Mouse (Mus musculus) retina, embryonic 14.5 days (tissue): ENCODE results near the gene Tbccd1.
A peak's percentile ranks its signal among the peaks of the same experiment; 100 is the strongest.

Source experiments
- DNase-seq: peaks from one replicate; pipeline ENCODE4 v3.0.0-alpha.2; 2015; ENCODE audit warnings: low spot score

The Tbccd1 gene

DNA sequence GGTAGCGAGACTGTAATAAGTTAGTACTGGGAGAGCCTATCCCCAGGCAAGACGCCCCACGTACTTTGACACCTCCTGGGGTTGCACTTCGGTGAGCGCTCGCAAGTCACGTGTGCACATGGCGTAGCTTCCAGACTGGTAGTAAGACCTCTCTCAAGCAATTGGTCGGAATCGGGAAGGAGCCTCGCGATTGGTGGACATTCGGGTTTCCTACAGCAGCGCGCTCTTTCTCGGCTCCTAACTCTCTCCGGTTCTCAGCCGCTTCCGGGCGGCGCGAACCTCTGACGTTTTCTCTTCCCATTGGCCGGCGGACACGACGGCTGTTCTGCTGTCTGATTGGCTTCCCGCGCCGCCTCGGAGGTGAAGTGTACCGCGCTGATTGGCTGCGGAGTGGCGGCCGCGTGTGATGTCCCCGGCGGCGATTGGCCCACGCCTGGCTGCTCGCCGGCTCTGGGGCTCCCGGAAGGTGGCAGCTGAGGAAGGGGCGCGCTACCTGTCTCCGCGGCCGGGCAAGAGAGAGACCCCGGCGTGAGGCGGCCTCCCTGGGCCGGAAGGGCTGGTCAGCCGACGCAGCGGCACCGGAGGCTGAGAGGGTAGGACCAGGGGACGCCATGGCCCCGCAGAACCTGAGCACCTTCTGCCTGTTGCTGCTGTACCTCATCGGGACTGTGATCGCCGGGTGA is at the start of gene Tbccd1, which contains the start of gene Dnajb11:
TSS of gene Tbccd1 (minus strand) at position 239 of the 683 bp plus-strand sequence.
TSS of gene Dnajb11 (plus strand) at position 415 of the 683 bp plus-strand sequence.
- peak; percentile 99 for DNase-seq

DNA sequence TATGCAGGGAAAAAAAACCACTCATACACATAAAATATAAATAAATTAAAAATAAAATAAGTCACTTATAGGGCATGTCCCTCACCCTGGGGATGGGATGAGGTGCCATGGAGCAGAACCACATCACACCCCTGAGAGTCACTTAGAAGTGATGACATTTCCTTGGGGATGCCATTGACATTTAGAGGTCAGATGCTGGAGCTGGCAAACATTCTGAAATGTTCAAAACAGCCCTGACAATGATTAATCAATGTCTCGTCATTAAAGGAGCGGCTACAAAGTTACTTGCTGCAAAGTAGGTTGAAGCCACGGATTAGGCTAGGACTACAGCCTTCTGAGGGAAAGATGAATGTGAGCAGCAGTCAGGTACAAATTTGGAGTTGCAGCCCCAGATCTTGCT is 43.9 kb upstream of the Tbccd1 start:
- DNase-seq, result no peak

DNA sequence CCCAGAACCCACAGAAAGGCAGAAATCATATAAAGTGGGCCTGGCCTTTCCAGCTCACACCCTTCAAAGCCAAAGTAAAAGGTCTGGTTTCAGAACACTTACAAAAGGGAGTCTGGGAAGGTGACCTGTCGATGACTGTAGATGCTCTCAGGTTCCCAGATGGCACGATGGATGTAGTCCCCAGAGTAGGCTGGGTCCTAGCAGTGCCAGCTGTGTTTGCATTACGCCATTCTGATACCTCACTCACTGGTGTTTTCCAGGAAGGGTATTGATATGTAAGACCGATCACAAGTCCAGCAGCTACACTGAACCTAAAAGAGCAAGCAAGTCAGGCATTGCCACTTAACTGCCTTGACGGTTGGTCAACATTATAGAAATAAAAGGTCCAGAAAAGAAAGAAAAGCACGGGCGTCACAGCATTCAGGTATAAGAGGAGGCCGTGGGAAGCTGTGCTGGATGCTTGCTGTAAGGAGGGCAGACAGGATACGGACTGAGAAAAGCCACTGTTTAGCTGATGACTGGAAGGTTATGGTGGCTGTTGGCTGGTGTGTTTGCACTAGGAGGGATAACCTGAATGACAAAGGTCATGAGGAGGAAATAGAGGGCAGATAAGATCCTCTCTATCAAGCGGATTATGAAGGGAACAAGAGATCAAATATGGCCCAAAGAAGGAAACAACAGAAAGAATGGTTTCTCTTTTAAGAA is 42.5 kb upstream of the Tbccd1 start:
- no peak for DNase-seq

DNA sequence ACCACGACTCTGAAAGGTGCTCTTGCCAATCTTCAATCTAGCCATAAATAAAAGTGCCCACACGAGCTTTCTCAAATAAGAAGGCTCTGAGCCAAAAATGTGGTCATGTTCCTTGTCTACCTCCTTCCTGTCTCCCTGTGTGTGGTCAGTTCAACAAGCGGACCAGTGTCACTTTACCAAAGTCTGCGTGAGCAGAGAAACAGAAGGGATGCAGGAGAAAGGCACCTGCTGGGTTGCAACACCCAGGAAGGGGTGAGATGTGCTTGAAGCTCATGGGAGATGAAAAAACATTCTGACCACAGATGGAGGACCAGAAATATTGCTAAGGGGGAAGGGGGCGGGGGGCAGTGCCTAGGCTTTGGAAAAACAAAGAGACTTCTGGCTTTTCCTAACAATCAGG is 41.9 kb upstream of the Tbccd1 start:
- no peak for DNase-seq

DNA sequence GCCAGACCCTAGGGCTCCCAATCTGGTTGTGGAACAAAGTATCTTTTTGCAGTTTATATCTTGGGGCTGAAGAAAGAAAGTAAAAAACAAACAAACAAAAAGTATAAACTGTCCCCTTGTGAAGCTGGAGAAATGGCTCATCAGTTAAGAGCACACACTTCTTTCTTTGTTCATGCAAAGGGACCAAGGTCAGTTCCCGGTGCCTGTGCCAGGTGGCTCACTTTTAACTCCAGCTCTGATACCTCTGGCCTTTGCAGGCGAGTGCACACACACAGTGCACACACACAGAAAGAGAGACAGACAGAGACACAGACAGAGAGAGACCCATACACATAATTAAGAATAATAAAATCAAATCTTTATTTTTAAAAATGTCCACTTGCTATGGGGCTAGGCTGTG is 39.1 kb upstream of the Tbccd1 start:
- DNase-seq, result no peak

DNA sequence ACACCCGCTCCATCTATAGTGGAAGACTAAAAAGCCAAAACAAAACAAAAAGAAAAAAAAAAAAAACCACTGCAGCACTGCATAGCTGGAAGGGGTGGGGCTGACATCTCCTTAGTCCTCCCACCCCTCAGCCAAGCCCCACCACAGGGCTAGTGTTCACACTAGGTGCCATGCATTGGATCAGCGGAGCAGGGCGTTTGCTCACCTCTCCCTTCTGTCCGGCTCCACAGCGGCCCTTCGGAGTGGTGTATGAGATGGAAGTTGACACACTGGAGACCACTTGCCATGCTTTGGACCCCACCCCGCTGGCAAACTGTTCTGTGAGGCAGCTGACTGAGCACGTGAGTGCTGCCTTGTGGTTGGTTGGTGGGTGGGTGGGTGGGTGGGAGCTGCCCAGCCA is 36.6 kb upstream of the Tbccd1 start:
- DNase-seq, result no peak

DNA sequence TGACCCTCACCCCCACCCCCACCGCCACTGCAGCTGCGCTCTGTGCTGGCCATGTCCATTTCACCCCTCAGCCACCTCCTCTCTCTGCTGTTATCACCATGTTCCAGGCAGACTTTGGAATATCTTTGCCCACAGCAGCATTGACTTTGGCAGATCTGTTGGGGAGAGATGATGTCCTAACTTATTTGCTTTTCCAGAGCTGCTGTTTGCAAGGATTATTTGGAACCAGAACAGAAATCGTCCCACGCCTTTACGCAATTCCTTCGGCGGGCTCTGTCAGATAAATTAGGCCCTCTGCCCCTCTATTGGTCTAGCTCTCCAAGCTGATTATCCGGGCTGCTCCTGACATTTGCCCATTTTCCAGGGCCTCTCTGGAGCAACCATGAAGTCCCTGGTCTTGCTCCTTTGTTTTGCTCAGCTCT is 34.3 kb upstream of the Tbccd1 start:
- DNase-seq, result no peak

DNA sequence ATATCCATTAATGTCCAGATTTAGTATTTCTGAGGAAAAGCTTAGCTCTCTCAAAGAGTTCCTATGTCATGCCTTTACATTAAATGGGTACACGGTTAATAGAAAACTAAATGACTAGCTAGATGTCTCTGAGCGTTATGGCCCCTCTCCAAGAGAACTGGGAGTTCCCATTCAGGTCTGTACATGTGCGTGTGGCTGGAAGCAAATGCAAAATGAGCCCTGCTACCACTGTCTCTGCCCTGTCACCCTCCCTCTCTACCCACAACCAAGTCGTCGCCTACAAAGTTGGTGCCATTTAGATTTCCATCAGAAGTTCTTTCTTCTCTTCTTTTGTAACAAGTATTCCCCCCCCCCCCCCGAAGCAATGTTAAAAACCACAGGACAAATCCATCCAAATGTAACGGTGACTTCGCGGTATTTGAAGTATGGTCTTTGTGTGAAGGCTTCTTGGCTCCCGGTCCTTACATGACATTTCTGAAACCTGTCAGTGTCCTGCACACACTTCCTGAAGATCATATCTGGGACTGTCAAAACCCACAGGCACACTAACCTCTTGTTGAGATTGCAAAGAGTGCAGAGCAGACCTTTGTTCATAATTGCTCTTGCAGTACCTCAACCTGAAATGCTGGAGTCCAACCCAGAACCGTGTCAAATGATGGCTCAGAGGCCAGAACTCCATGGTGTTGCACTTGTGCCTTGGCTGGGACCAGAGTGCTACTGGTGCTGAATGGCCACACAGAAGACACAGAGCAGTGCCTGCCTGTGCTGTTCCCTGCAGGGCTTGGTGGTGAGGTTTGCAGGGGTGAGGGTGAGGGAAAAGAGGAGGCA is 33.4 kb upstream of the Tbccd1 start, which contains the start of gene Ahsg:
TSS of gene Ahsg (plus strand) at position 595 of the 828 bp plus-strand sequence.
- no peak for DNase-seq

DNA sequence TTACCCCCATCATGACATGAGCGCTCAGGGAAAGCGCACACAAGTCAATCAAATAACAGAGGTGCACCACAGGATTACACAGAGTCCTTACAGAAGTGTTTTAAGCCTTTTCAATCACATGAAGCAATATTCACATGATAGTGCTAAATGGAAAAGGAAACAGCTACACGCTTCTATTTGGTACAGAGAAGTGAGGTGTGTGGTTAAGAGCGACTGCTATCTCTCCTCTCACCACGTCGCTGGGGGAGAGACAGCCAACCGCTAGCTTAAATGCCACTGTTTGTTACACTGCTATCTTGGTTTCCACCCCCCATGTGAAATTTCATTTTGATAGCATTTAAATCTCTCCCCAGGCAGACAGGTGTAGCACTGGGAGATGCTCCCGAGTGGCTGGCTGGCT is 32.2 kb upstream of the Tbccd1 start:
- no peak for DNase-seq

DNA sequence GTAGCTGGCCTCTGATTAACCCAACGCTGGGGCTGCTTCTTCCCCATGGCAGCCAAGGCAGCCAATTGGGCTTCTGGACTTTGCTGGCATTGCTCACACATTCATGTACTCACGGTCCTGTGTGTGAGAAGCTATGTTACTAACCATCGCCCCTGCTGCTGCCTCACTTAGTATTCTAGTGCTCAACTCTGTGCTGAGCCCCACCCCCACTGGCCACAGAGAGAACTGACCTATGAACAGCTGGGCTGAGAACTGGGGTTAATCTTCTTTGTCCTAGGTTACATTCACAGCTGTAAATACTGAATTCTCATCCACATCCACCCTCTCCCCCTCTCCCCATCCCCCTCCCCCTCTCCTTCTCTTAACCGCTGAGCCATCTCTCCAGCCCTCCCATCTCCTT is 31.4 kb upstream of the Tbccd1 start:
- no peak for DNase-seq

DNA sequence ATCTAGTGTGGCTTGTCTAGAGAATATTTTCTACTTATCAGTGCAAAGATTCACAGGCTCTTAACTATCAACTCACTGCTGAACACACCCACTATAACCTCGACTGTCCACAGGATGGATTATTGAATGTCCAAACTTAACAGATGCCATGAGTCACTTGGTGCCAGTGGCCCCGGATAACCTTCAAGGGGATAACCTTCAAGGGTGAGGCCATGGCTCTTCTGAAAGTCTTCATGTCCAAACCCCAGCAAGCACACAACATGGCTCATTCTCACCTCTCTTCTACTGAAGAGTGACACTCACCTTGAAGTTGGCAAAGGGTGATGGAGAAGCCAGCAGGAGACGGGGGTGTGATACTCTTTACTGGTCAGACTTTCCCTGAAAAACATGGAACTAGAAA is 29.3 kb upstream of the Tbccd1 start:
- DNase-seq, result no peak

DNA sequence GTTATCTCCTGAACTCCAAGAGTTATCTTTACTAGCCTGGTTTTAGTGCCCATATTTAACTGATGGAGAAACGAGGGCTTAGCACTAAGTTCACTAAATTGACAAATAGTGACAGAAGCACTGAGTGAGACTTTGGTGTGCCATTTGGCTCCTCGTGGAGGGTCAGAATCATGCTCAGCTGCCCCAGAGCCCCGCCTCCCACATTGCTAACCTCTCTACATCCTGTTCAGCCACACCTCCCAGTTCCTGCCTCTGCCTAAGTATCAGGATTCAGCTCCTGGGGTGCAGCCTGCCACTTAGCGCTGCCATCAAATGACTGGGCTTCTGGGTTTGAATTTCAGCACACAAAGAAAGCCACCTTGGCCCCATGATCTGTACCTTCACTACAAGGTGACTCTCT is 27.9 kb upstream of the Tbccd1 start:
- no peak for DNase-seq

DNA sequence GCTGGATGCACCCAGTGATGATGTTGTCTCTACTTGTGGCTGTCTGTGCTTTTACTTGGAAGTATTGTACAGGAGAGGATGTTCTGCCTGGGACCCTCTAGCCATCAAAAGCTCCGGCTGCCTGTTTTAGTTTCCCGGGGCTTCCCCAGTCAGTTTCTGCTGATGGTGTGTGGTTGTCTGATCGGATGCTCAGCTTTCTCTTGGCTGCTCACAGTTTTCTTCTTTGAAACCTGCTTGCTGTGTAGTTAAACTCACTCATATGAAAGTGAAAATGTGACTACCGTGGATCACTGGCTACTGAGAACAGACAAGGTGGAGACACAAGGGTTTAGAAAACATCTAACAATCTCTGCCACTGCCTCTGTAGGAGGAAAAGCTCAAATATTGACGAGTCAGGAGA is 26.0 kb upstream of the Tbccd1 start:
- no peak for DNase-seq

DNA sequence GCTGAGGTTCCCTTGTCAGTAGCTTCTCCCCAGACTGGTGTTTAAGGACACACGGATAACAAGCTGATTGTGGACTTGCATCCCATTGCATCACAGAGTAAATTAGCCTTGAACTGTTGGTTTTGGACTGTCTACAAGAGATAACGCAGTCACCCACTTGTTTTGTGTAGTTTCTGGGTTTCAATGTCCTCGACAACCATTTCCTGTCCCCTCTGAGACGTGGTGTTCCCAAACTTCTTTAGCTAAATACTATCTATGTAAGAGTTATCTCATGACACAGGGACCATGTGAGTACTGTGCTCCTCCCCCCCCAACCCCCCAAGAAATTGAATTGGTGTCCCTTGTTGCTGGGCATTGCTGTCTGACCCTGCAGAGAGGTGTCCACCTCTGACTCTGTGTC is 24.0 kb upstream of the Tbccd1 start:
- DNase-seq, result no peak

DNA sequence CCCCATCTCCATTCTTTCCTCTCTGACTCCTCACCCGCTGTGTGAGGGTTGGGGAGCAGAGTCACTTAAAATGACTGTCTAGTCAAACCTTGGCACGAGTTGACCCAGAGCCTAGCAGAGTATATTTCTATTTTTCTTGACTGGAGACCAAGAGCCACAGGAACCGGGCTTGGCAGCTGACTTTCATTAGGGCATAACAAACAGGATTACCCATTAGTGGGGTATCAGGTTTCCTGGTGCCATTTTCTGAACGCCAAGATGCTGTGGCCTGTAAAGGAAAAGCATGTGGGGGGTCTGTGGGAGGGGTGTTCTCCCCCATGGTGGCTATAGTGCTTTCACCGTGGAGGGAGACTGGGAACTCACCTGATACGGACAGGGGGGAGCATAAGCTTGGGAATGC is 23.4 kb upstream of the Tbccd1 start:
- peak; percentile 28 for DNase-seq

DNA sequence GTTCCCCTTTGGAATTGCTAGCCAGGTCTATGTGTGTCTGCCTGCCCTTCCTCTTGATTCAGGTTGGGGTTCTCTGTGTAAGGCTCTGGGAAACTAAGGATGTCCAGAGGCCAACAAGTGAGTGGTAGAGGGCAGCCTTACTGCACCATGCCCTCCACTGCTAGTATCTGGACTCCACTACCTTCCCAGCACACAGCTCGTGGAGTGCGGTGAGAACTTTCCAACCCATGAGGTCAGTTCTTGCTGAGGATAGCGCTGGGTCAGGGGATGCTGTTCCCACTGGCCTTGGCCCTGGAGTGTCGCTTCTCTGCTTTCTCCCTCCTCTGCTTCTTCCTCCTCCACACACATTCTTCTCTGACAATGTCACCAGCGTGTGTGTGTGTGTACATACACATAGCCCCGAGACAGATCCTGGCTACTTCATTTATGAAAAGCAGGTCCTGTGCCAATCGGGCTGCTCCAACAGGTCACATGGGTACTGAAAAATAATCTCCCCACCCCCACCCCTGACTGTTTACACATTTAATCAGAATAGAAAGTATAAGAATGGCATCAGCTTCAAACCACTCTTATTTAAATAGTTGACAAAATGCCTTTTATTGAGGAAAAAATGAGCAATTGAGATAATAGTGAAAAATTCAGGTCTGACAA is 22.6 kb upstream of the Tbccd1 start:
- no peak for DNase-seq

DNA sequence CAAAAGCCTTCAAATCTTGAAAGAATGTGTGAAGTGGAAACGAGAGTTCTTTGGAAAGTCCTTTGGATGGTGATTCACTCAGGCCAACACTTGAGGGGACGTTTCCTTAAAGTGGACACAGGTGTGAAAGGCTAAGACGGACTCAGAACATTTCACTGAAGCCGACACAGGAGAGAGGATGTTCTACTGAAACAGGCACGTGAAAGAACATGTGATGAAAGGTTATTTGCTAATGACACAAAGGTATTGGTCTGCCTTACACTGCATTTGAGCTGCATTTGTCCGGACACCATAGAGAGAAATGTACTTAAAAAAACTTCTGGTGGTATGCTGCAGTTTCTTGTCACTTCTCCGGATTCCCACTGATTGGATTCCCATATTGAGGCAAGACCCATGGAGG is 21.2 kb upstream of the Tbccd1 start:
- no peak for DNase-seq

DNA sequence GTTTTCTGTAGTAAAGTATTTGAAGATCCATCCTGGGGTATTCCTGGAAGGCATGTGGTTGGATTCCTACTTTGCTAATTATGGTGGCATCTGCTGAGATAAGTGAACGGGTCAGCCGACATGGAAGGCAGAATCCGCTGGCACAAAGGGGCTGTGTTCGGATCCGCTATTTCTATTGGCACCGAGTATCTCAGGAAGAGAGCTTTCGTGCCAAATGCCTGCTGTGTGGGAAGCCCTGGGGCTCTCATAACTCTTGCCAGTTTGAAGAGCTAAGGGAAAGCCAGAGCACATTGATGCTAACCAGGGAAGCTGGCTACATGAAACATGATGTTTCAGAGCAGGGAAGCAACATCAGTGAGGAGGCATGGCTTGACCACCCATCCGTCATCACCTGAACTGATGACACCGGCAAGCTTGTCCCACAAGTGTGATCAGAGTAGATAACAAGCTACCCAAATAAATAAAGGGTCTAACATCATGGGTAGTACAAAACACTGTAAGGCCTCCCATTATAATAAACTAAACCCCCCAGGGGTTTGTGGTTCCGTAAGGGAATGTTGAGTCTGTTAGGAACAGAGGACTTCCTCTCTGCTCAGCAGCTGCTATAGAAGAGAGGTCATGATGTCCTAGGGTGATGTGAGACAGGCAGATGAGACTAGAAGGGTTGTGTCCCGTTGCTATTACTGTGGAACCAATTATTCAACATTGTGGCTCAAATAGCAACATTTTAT is 20.4 kb upstream of the Tbccd1 start:
- DNase-seq, result no peak

DNA sequence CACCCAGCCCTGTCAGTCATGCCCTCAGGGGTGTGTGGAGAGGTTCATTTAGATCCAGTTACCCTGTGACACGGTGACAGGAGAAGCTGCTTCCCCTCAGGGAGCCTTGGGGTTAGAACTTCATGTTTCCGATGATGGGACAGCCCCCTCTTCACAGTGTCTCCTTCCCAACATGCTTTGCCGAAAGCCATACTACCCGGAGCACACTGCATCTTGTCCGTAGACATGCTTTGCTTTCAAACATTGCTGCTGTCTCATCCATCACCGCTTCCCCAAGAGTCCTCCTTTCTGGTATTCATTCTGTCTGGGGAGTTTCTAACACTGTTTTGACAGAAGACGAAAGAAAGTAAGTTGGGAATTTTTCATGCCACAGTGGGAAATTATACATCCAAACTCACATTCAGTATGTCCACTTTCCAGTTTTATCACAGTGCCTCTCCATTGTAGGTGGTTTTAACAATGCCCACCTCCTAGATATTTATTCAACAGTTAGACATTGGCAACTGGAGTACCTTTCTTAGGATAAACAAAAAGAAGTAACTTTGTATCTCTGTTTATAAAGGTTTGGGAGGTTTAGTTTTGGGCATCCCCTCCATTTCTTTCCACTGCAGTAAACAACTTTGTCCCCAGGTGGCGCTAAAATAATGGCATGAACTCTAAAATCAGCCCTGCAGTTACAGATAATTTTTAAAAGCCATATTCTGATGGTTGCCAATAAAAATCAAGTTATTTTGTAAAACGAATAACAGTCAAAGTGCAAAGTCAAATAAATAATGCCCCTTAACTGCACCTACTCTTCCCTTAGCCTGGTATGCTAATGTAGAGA is 19.0 kb upstream of the Tbccd1 start:
- DNase-seq, result peak; percentile 71

DNA sequence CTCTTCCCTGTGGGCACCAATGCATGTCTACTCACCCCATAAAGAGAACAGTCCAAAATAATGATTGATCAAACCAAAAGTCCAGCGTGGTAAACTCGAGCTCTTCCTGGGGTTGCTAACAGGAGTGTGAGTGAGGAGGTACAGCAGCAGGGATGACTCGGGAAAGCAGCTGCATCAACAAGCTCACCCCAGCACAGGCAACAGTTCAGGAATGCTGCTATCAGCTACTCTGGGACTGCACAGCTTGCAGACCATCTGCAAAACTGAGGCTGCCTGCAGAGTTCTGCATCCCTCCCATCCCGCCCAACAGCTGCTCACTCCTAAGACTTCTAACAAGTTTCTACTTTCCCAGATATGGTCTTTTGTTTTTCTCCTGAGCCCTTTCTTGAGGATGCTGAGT is 15.9 kb upstream of the Tbccd1 start:
- DNase-seq, result no peak

DNA sequence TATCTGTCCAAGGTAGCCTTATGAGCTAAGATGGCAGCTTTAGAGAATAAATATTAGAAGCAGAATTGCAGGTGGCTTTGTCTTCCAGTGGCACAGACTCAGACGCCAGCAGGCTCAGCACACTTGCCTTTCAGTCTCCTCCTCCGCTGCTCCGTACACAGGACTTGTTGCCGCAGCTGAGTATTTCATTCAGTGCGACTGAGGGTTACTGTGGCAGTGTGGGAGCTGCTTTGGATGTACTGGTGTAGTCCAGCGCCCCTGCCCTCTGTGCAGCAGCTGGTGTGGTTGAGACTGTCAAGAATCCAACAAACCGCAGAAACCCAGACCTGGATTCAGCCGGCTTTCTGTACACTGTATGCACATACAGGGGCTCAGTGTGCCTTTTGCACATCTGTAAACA is 14.9 kb upstream of the Tbccd1 start:
- DNase-seq, result no peak
